Mouse (Mus musculus) B cell, adult 67 days (primary cell): ENCODE data around the gene Hs3st1. TPM values are rescaled to one million over a fixed set of nuclear protein-coding genes. Genes with fewer than 3 reads are reported as not detected.

ENCODE experiments used
- total RNA-seq, 2 experiments: library from RNA; stranded (reverse); gene quantifications; 4 replicates each; pipeline ENCODE4 v1.2.4; 2023

The Hs3st1 gene
- 10 to 100 TPM; 26.6 to 27.4 TPM for total RNA-seq

DNA sequence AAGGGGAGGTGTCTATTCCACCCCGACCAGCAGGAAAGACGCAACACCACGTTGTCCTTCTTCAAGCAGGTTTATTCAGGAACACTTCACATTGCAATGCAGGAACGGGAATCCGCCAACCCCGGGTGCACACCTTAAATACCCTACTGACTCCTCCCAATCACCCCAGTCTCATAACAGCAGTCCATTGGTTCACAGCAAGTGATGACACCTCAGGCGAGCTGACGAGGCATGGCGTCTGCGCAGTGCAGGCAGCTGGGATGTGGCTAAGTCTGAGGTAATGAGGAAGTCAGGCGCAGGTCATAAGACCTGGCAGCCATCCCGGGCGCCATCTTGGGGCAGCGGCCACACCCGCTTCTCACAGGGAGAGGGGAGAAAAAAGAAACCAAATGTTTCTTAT is at the start of gene Hs3st1:
Hs3st1 (minus strand) TSS at position 101 of the 400 bp plus-strand sequence.

